Mouse (Mus musculus) cerebellum, adult (tissue): ENCODE measurements at regions not wholly inside any gene's neighbourhood (a gene's known extent, or its start where the extent isn't known, plus 50 kb on each side); places are given as distances from the start of the nearest gene placed in this dataset.

Experiments used
- ATAC-seq: cut with Nextera tagmentation; 2 replicates; pipeline ENCODE4 v1.9.2; 2017; ENCODE audit warnings: mild to moderate bottlenecking, moderate library complexity, mixed read lengths; ENCODE audit not compliant: insufficient number of reproducible peaks, low FRiP score, low TSS enrichment

- ATAC-seq, result no peak
Measured at GRCm38 (mm10) chr13:56021716-56022115, 114.4 kb downstream of the H2afy start.

GRCm38 (mm10) chr13:56014006-56014405 lies 122.2 kb downstream of the H2afy start:
- no peak for ATAC-seq

- ATAC-seq, result no peak
Measured at GRCm38 (mm10) chr13:56010416-56010815, 125.7 kb downstream of the H2afy start.

- no peak for ATAC-seq
Measured at GRCm38 (mm10) chr13:56006827-56007226, 129.3 kb downstream of the H2afy start.

- ATAC-seq, result no peak
Measured at GRCm38 (mm10) chr13:56005746-56006145, 130.4 kb downstream of the H2afy start.

- ATAC-seq, result 0 out of 2 replicates have a peak, but pooled peaks have one; percentile 40
Measured at GRCm38 (mm10) chr13:56003724-56004393, 132.3 kb downstream of the H2afy start.

- ATAC-seq, result no peak
Measured at GRCm38 (mm10) chr13:55995255-55995654, 140.9 kb downstream of the H2afy start.

GRCm38 (mm10) chr13:55994460-55994859 lies 141.7 kb downstream of the H2afy start:
- no peak for ATAC-seq

GRCm38 (mm10) chr13:55992699-55993098 lies 143.5 kb downstream of the H2afy start:
- ATAC-seq, result no peak

GRCm38 (mm10) chr13:55991216-55991615 lies 144.9 kb downstream of the H2afy start:
- no peak for ATAC-seq

- peak; percentile 47; the same call in 1 of the 2 replicates for ATAC-seq
Measured at GRCm38 (mm10) chr13:55990186-55990585, 146.0 kb downstream of the H2afy start.

GRCm38 (mm10) chr13:55989401-55989800 lies 146.8 kb downstream of the H2afy start:
- ATAC-seq, result no peak

GRCm38 (mm10) chr13:55985396-55985795 lies 149.4 kb upstream of the Pitx1 start:
- no peak for ATAC-seq

- no peak for ATAC-seq
Measured at GRCm38 (mm10) chr13:55984772-55985171, 148.8 kb upstream of the Pitx1 start.

GRCm38 (mm10) chr13:55983851-55984250 lies 147.9 kb upstream of the Pitx1 start:
- ATAC-seq, result no peak

GRCm38 (mm10) chr13:55981041-55981440 lies 145.0 kb upstream of the Pitx1 start:
- no peak for ATAC-seq

- no peak for ATAC-seq
Measured at GRCm38 (mm10) chr13:55977902-55978301, 141.9 kb upstream of the Pitx1 start.

- no peak for ATAC-seq
Measured at GRCm38 (mm10) chr13:55976911-55977381, 141.0 kb upstream of the Pitx1 start.

GRCm38 (mm10) chr13:55974105-55974504 lies 138.1 kb upstream of the Pitx1 start:
- ATAC-seq, result no peak

- ATAC-seq, result no peak
Measured at GRCm38 (mm10) chr13:55970687-55971086, 134.7 kb upstream of the Pitx1 start.

- no peak for ATAC-seq
Measured at GRCm38 (mm10) chr13:55969473-55969872, 133.5 kb upstream of the Pitx1 start.

- no peak for ATAC-seq
Measured at GRCm38 (mm10) chr13:55967151-55967550, 131.2 kb upstream of the Pitx1 start.
